Mouse (Mus musculus) hindbrain, embryonic 15.5 days (tissue): ENCODE data around the gene Cnksr3. TPM values are rescaled to one million over a fixed set of nuclear protein-coding genes. Genes with fewer than 3 reads are reported as not detected.

ENCODE experiments used
- ATAC-seq: fragments of 200-750 bp; cut with Nextera tagmentation; 2 replicates; pipeline ENCODE4 v1.8.0; 2017; ENCODE audit warnings: low read depth, moderate number of reproducible peaks, moderate TSS enrichment; ENCODE audit not compliant: low FRiP score
- H3K27ac ChIP-seq: fragments of 300-500 bp; sonication (generic); replicated peaks from 2 replicates; pipeline ENCODE4 v1.5.1; 2015; ENCODE audit warnings: mild to moderate bottlenecking, inconsistent platforms
- H3K27me3 ChIP-seq: fragments of 300-500 bp; sonication (generic); 2 replicates; pipeline ENCODE4 v1.6.1; 2015; ENCODE audit warnings: control low read depth, inconsistent platforms
- H3K36me3 ChIP-seq: fragments of 300-500 bp; sonication (generic); 2 replicates; pipeline ENCODE4 v1.6.1; 2015; ENCODE audit warnings: control low read depth, inconsistent platforms
- H3K4me1 ChIP-seq: fragments of 300-500 bp; sonication (generic); replicated peaks from 2 replicates; pipeline ENCODE4 v1.6.1; 2015; ENCODE audit warnings: control low read depth, inconsistent platforms
- H3K4me2 ChIP-seq: fragments of 300-500 bp; sonication (generic); 2 replicates; pipeline ENCODE4 v1.6.1; 2015; ENCODE audit warnings: moderate library complexity, mild to moderate bottlenecking, inconsistent platforms
- H3K4me3 ChIP-seq: fragments of 300-500 bp; sonication (generic); 2 replicates; pipeline ENCODE4 v1.5.1; 2015; ENCODE audit warnings: mild to moderate bottlenecking, inconsistent platforms
- H3K9ac ChIP-seq: fragments of 300-500 bp; sonication (generic); 2 replicates; pipeline ENCODE4 v1.6.1; 2015; ENCODE audit warnings: inconsistent platforms
- H3K9me3 ChIP-seq: fragments of 300-500 bp; sonication (generic); 2 replicates; pipeline ENCODE4 v1.6.1; 2016; ENCODE audit warnings: control low read depth, inconsistent platforms
- WGBS: fragments of 180-500 bp; shearing (Covaris S2); methylation state at CpG from one replicate; pipeline ENCODE4 v1.1.7; 2015; 5-methylcytosine and 5-hydroxymethylcytosine counted together
- polyA plus RNA-seq: library from polyadenylated mRNA; unstranded; fragments of >200 nt; fragmentation: Nextera tagmentation; extraction: Ambion mirVana; gene quantifications from 2 replicates; pipeline ENCODE4 v1.2.1, GENCODE M21; 2015

Gene Cnksr3
- polyA plus RNA-seq, 1 experiment from 2014 or later = 3.6 TPM

- WGBS = 92% methylated on average over 5 of the region's 5 CpGs
- no peaks in the 10 kb centered on the region for H3K9me3 ChIP-seq
- H3K4me2 ChIP-seq = no peak overlapping the region
- no peak overlapping the region for H3K27ac ChIP-seq
- H3K36me3 ChIP-seq = no peaks in the 10 kb centered on the region
- no peaks in the 10 kb centered on the region for H3K27me3 ChIP-seq
- H3K9ac ChIP-seq = no peak overlapping the region
- H3K4me1 ChIP-seq = no peaks in the 10 kb centered on the region; the same call in 1 of the 2 replicates
- ATAC-seq = no peak
- no peak overlapping the region for H3K4me3 ChIP-seq
Measured at GRCm38 (mm10) chr10:7114796-7115195, 97.2 kb downstream of the Cnksr3 start.

GRCm38 (mm10) chr10:7113747-7114146, 98.3 kb downstream of the Cnksr3 start:
- no peaks in the 10 kb centered on the region for H3K27me3 ChIP-seq
- H3K4me3 ChIP-seq = no peak overlapping the region
- no peaks in the 10 kb centered on the region; the same call in 1 of the 2 replicates for H3K4me1 ChIP-seq
- H3K36me3 ChIP-seq = no peaks in the 10 kb centered on the region
- H3K9me3 ChIP-seq = no peaks in the 10 kb centered on the region
- no peak for ATAC-seq
- 92% methylated on average over 4 of the region's 4 CpGs for WGBS
- H3K9ac ChIP-seq = no peak overlapping the region
- no peak overlapping the region for H3K27ac ChIP-seq
- no peak overlapping the region for H3K4me2 ChIP-seq

GRCm38 (mm10) chr10:7113144-7113543, 98.9 kb downstream of the Cnksr3 start:
- Histone ChIP-seq H3K4me1 (no peaks in the 10 kb centered on the region), H3K4me3 (no peak overlapping the region), H3K9me3 (no peaks in the 10 kb centered on the region), H3K36me3 (no peaks in the 10 kb centered on the region), H3K4me2 (no peak overlapping the region), H3K27ac (no peak overlapping the region), H3K9ac (no peak overlapping the region), H3K27me3 (no peaks in the 10 kb centered on the region)
- WGBS = 90% methylated on average over 1 of the region's 1 CpGs
- no peak for ATAC-seq

GRCm38 (mm10) chr10:7111462-7112000, 100.5 kb downstream of the Cnksr3 start:
- Histone ChIP-seq H3K4me3 (no peak overlapping the region), H3K27ac (peak overlapping the region; percentile 46; the same call in 1 of the 2 replicates), H3K9ac (no peak overlapping the region), H3K27me3 (no peaks in the 10 kb centered on the region), H3K4me1 (no peaks in the 10 kb centered on the region), H3K9me3 (no peaks in the 10 kb centered on the region), H3K4me2 (no peak overlapping the region), H3K36me3 (no peaks in the 10 kb centered on the region)
- WGBS = 67% methylated on average over 6 of the region's 6 CpGs
- 0 out of 2 replicates have a peak, but pooled peaks have one; percentile 11 for ATAC-seq

- no peak for ATAC-seq
- H3K4me1 ChIP-seq = no peaks in the 10 kb centered on the region
- H3K27me3 ChIP-seq = no peaks in the 10 kb centered on the region
- H3K4me2 ChIP-seq = no peak overlapping the region
- 91% methylated on average over 1 of the region's 1 CpGs for WGBS
- H3K27ac ChIP-seq = no peak overlapping the region
- no peak overlapping the region for H3K4me3 ChIP-seq
- no peaks in the 10 kb centered on the region for H3K9me3 ChIP-seq
- H3K36me3 ChIP-seq = no peaks in the 10 kb centered on the region
- no peak overlapping the region for H3K9ac ChIP-seq
Measured at GRCm38 (mm10) chr10:7103872-7104271, 108.2 kb downstream of the Cnksr3 start.

GRCm38 (mm10) chr10:7077971-7078370, 134.1 kb downstream of the Cnksr3 start:
- H3K9me3 ChIP-seq = no peaks in the 10 kb centered on the region
- 0 out of 2 replicates have a peak, but pooled peaks cover 4% of the 10 kb centered on the region for H3K4me1 ChIP-seq
- no peak overlapping the region for H3K4me3 ChIP-seq
- no peak overlapping the region for H3K4me2 ChIP-seq
- no peaks in the 10 kb centered on the region for H3K36me3 ChIP-seq
- H3K9ac ChIP-seq = no peak overlapping the region
- no peaks in the 10 kb centered on the region for H3K27me3 ChIP-seq
- H3K27ac ChIP-seq = no peak overlapping the region
- no peak for ATAC-seq
- 92% methylated on average over 1 of the region's 1 CpGs for WGBS

- 70% methylated on average over 7 of the region's 7 CpGs for WGBS
- Histone ChIP-seq H3K4me2 (no peak overlapping the region), H3K4me3 (no peak overlapping the region), H3K9me3 (no peaks in the 10 kb centered on the region), H3K27ac (no peak overlapping the region), H3K9ac (no peak overlapping the region), H3K4me1 (0 out of 2 replicates have a peak, but pooled peaks cover 4% of the 10 kb centered on the region), H3K36me3 (no peaks in the 10 kb centered on the region), H3K27me3 (no peaks in the 10 kb centered on the region)
- peak; percentile 72; the same call in 1 of the 2 replicates for ATAC-seq
Measured at GRCm38 (mm10) chr10:7077389-7077808, 134.6 kb downstream of the Cnksr3 start.

- H3K27ac ChIP-seq = peak overlapping the region; percentile 7; the same call in 1 of the 2 replicates
- H3K9me3 ChIP-seq = no peaks in the 10 kb centered on the region
- peak overlapping the region; percentile 9; the same call in 1 of the 2 replicates for H3K4me2 ChIP-seq
- peak; percentile 33; the same call in 1 of the 2 replicates for ATAC-seq
- no peak overlapping the region for H3K9ac ChIP-seq
- 62% methylated on average over 7 of the region's 8 CpGs for WGBS
- no peaks in the 10 kb centered on the region for H3K27me3 ChIP-seq
- H3K4me3 ChIP-seq = no peak overlapping the region
- 0 out of 2 replicates have a peak, but pooled peaks cover 4% of the 10 kb centered on the region for H3K4me1 ChIP-seq
- H3K36me3 ChIP-seq = no peaks in the 10 kb centered on the region
Measured at GRCm38 (mm10) chr10:7076662-7077211, 135.3 kb downstream of the Cnksr3 start.

GRCm38 (mm10) chr10:7076201-7076600, 135.8 kb downstream of the Cnksr3 start:
- no peak overlapping the region for H3K9ac ChIP-seq
- ATAC-seq = peak; percentile 81
- H3K9me3 ChIP-seq = no peaks in the 10 kb centered on the region
- H3K4me1 ChIP-seq = 0 out of 2 replicates have a peak, but pooled peaks cover 4% of the 10 kb centered on the region
- no peaks in the 10 kb centered on the region for H3K27me3 ChIP-seq
- H3K4me2 ChIP-seq = peak overlapping the region; percentile 9; the same call in 1 of the 2 replicates
- WGBS = 14% methylated on average over 8 of the region's 8 CpGs
- peak overlapping the region; percentile 7; the same call in 1 of the 2 replicates for H3K27ac ChIP-seq
- no peak overlapping the region for H3K4me3 ChIP-seq
- no peaks in the 10 kb centered on the region for H3K36me3 ChIP-seq

- H3K27ac ChIP-seq = no peak overlapping the region
- no peaks in the 10 kb centered on the region for H3K36me3 ChIP-seq
- no peak overlapping the region for H3K9ac ChIP-seq
- no peak for ATAC-seq
- no peak overlapping the region for H3K4me3 ChIP-seq
- H3K9me3 ChIP-seq = no peaks in the 10 kb centered on the region
- no peak overlapping the region for H3K4me2 ChIP-seq
- 0 out of 2 replicates have a peak, but pooled peaks cover 4% of the 10 kb centered on the region for H3K4me1 ChIP-seq
- H3K27me3 ChIP-seq = no peaks in the 10 kb centered on the region
- WGBS = 89% methylated on average over 2 of the region's 2 CpGs
Measured at GRCm38 (mm10) chr10:7075661-7076060, 136.4 kb downstream of the Cnksr3 start.

- Histone ChIP-seq H3K9me3 (no peaks in the 10 kb centered on the region), H3K4me1 (0 out of 2 replicates have a peak, but pooled peaks cover 8% of the 10 kb centered on the region), H3K4me2 (no peak overlapping the region), H3K27me3 (no peaks in the 10 kb centered on the region), H3K4me3 (no peak overlapping the region), H3K9ac (no peak overlapping the region), H3K36me3 (no peaks in the 10 kb centered on the region), H3K27ac (no peak overlapping the region)
- 88% methylated on average over 2 of the region's 2 CpGs for WGBS
- no peak for ATAC-seq
Measured at GRCm38 (mm10) chr10:7074231-7074630, 137.8 kb downstream of the Cnksr3 start.

GRCm38 (mm10) chr10:7070924-7071323, 141.1 kb downstream of the Cnksr3 start:
- H3K9ac ChIP-seq = no peak overlapping the region
- no peaks in the 10 kb centered on the region for H3K36me3 ChIP-seq
- 85% methylated on average over 5 of the region's 5 CpGs for WGBS
- H3K4me1 ChIP-seq = 0 out of 2 replicates have a peak, but pooled peaks cover 5% of the 10 kb centered on the region
- no peak overlapping the region for H3K27ac ChIP-seq
- H3K27me3 ChIP-seq = no peaks in the 10 kb centered on the region
- ATAC-seq = no peak
- H3K4me3 ChIP-seq = no peak overlapping the region
- no peaks in the 10 kb centered on the region for H3K9me3 ChIP-seq
- no peak overlapping the region for H3K4me2 ChIP-seq
